Mouse (Mus musculus): ENCODE data around the gene Tnpo1. TPM values are rescaled to one million over a fixed set of nuclear protein-coding genes. Genes with fewer than 3 reads are reported as not detected.

Gene Tnpo1
- polyA plus RNA-seq, 1 experiment from 2014 or later = 73.3 TPM

- WGBS = 97% methylated on average over 2 of the region's 2 CpGs
- Histone ChIP-seq H3K27ac (no peak overlapping the region), H3K9me3 (0 out of 2 replicates have a peak, but pooled peaks cover 4% of the 10 kb centered on the region), H3K36me3 (peaks cover 29% of the 10 kb centered on the region), H3K4me2 (replicated peaks) (no peak overlapping the region), H3K4me1 (0 out of 2 replicates have a peak, but pooled peaks cover under 1% of the 10 kb centered on the region), H3K27me3 (no peaks in the 10 kb centered on the region), H3K9ac (no peak overlapping the region), H3K4me3 (no peak overlapping the region)
- no peak for ATAC-seq (ENCODE audit: insufficient number of reproducible peaks, insufficient read depth, low FRiP score, low TSS enrichment)
These were observed 21.6 kb downstream of the Tnpo1 start for GRCm38 (mm10) chr13:98904608-98905007.

- peaks cover 29% of the 10 kb centered on the region for H3K36me3 ChIP-seq
- 0 out of 2 replicates have a peak, but pooled peaks have one; percentile 6 for ATAC-seq (ENCODE audit: insufficient number of reproducible peaks, insufficient read depth, low FRiP score, low TSS enrichment)
- H3K4me3 ChIP-seq = no peak overlapping the region
- no peaks in the 10 kb centered on the region for H3K27me3 ChIP-seq
- 91% methylated on average over 8 of the region's 8 CpGs for WGBS
- no peak overlapping the region for H3K4me2 ChIP-seq (replicated peaks)
- H3K9me3 ChIP-seq = 0 out of 2 replicates have a peak, but pooled peaks cover 4% of the 10 kb centered on the region
- no peak overlapping the region for H3K27ac ChIP-seq
- no peak overlapping the region for H3K9ac ChIP-seq
- no peaks in the 10 kb centered on the region for H3K4me1 ChIP-seq
These were observed 23.7 kb downstream of the Tnpo1 start for GRCm38 (mm10) chr13:98902366-98903025.

- no peaks in the 10 kb centered on the region for H3K9me3 ChIP-seq
- 73% methylated on average over 3 of the region's 3 CpGs for WGBS
- H3K27me3 ChIP-seq = no peaks in the 10 kb centered on the region
- peaks cover 4% of the 10 kb centered on the region for H3K4me1 ChIP-seq
- H3K9ac ChIP-seq = no peak overlapping the region
- H3K4me3 ChIP-seq = no peak overlapping the region
- no peak overlapping the region for H3K27ac ChIP-seq
- no peak overlapping the region for H3K4me2 ChIP-seq (replicated peaks)
- peaks cover 17% of the 10 kb centered on the region for H3K36me3 ChIP-seq
- no peak for ATAC-seq (ENCODE audit: insufficient number of reproducible peaks, insufficient read depth, low FRiP score, low TSS enrichment)
These were observed 26.6 kb downstream of the Tnpo1 start for GRCm38 (mm10) chr13:98899550-98899949.

DNA sequence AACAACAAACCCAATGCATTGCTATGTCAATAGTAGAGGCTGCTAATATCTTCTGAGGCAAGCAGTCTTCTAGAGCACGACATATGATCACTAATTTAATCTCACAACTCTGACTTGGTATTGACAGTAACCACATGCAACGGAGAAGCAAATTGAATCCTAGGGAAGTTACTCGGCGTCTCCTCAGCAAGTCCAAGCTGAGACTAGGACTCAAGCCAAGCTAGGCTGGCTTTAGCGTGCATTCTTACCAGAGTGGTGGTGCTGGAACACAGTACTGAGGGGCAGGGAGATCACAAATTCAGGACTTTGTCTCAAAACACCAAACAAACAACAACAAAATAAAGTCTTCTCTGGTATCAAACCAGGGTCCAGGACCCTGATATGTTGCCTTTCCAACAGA lies 28.6 kb downstream of the Tnpo1 start:
- H3K36me3 ChIP-seq = peaks cover 4% of the 10 kb centered on the region
- no peaks in the 10 kb centered on the region for H3K27me3 ChIP-seq
- H3K4me3 ChIP-seq = no peak overlapping the region
- H3K4me1 ChIP-seq = peaks cover 12% of the 10 kb centered on the region
- H3K9me3 ChIP-seq = no peaks in the 10 kb centered on the region
- H3K27ac ChIP-seq = no peak overlapping the region
- ATAC-seq (ENCODE audit: insufficient number of reproducible peaks, insufficient read depth, low FRiP score, low TSS enrichment) = no peak
- 90% methylated on average over 5 of the region's 5 CpGs for WGBS
- H3K9ac ChIP-seq = no peak overlapping the region
- no peak overlapping the region for H3K4me2 ChIP-seq (replicated peaks)

DNA sequence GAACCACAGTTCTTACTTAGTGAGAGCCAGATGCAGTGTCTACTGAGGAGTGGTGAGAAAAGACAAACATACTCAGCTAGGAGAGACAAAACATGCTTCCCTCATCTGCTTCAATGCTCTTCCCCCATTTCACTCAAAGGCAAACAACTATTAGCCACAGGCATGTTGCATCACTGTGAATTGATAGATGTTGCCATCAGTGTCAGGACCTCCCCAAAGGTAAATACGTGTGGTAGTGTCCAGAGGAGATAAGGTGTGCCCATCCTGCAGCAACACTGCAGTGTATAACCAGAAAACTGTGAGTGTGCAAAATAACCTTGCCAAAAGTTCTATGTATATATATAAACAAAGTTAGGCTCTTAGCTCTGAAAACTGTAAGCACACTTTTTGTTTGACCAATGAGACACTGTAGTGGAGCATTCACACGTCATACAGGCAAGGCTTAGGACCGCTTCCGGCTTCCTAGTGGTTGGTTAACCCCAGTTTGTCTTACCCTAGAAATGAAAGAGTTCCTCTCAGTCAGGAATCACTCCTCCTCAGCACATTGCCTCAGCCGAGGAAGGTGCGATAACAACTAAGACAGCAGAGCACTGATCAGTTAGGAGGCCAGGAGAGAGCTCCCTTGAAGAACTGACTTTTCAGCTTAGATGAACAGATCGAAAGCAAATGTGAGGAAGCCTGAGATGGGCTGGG lies 29.6 kb downstream of the Tnpo1 start:
- no peak overlapping the region for H3K4me2 ChIP-seq (replicated peaks)
- ATAC-seq (ENCODE audit: insufficient number of reproducible peaks, insufficient read depth, low FRiP score, low TSS enrichment) = no peak
- WGBS = 85% methylated on average over 7 of the region's 7 CpGs

DNA sequence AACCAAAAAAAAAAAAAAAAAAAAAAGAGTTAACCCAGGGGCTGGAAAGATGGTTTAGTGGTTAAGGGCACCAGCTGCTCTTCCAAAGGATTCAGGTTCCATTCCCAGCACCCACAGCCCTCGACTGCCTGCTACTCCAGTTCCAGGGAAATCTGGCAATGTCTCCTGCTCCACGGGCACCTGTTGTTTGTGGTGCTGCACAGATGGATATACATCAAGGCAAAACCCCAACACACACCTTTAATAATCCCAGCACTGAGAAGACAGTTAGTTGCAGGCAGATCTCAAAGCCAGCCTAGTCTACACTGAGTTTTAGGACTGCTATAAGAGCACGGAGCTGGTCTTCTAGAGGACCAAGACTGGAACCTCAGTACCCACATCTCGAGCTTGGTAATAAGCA lies 30.2 kb downstream of the Tnpo1 start:
- ATAC-seq (ENCODE audit: insufficient number of reproducible peaks, insufficient read depth, low FRiP score, low TSS enrichment) = no peak
- 87% methylated on average over 4 of the region's 4 CpGs for WGBS

More for the DNA sequence above, 29.6 kb downstream of the Tnpo1 start:
- Histone ChIP-seq H3K9ac (no peak overlapping the region), H3K27me3 (no peaks in the 10 kb centered on the region), H3K36me3 (no peaks in the 10 kb centered on the region; the same call in 1 of the 2 replicates), H3K4me3 (no peak overlapping the region), H3K27ac (no peak overlapping the region), H3K4me1 (peaks cover 18% of the 10 kb centered on the region), H3K9me3 (no peaks in the 10 kb centered on the region)

GRCm38 (mm10) chr13:98894900-98895299 lies 31.3 kb downstream of the Tnpo1 start:
- H3K4me1 ChIP-seq = peaks cover 25% of the 10 kb centered on the region
- no peak for ATAC-seq (ENCODE audit: insufficient number of reproducible peaks, insufficient read depth, low FRiP score, low TSS enrichment)
- no peak overlapping the region for H3K9ac ChIP-seq
- no peaks in the 10 kb centered on the region for H3K9me3 ChIP-seq
- WGBS = 70% methylated on average over 2 of the region's 2 CpGs
- no peaks in the 10 kb centered on the region for H3K27me3 ChIP-seq
- no peak overlapping the region for H3K4me3 ChIP-seq
- H3K4me2 ChIP-seq (replicated peaks) = no peak overlapping the region
- no peaks in the 10 kb centered on the region for H3K36me3 ChIP-seq
- no peak overlapping the region for H3K27ac ChIP-seq

More for the DNA sequence above, 30.2 kb downstream of the Tnpo1 start:
- Histone ChIP-seq H3K27me3 (no peaks in the 10 kb centered on the region), H3K9ac (no peak overlapping the region), H3K4me1 (peaks cover 21% of the 10 kb centered on the region), H3K4me3 (no peak overlapping the region), H3K36me3 (no peaks in the 10 kb centered on the region), H3K4me2 (replicated peaks) (no peak overlapping the region), H3K9me3 (no peaks in the 10 kb centered on the region), H3K27ac (no peak overlapping the region)

DNA sequence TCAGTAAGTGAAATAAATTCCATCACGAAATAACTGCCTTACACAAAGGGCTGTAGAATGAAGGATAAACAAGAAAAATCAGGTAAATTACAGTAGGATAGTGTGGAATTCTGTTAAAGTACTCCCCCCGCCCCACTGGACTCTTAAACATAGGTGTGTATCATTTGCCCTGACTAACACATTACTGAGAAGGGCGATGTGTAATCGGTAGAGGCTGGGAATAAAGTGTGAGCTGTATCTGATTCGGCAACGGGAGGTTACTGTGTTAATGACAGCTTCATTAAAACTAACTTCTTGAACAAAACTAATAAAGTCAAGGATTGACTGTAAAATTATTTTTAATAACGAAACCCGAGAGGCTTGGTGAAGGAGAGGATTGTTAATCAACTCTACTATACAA lies 34.7 kb downstream of the Tnpo1 start:
- Histone ChIP-seq H3K4me3 (peak overlapping the region; percentile 79), H3K27me3 (no peaks in the 10 kb centered on the region), H3K9ac (no peak overlapping the region), H3K4me2 (replicated peaks) (peak overlapping the region; percentile 84), H3K27ac (no peak overlapping the region), H3K9me3 (no peaks in the 10 kb centered on the region), H3K36me3 (peaks cover 13% of the 10 kb centered on the region), H3K4me1 (peaks cover 28% of the 10 kb centered on the region)
- no peak for ATAC-seq (ENCODE audit: insufficient number of reproducible peaks, insufficient read depth, low FRiP score, low TSS enrichment)
- 25% methylated on average over 8 of the region's 8 CpGs for WGBS

- peaks cover 17% of the 10 kb centered on the region for H3K36me3 ChIP-seq
- H3K9me3 ChIP-seq = no peaks in the 10 kb centered on the region
- H3K9ac ChIP-seq = peak overlapping the region; percentile 87
- H3K4me1 ChIP-seq = peaks cover 24% of the 10 kb centered on the region; the same call in 1 of the 2 replicates
- H3K4me3 ChIP-seq = peak overlapping the region; percentile 79
- peak; percentile 88 for ATAC-seq (ENCODE audit: insufficient number of reproducible peaks, insufficient read depth, low FRiP score, low TSS enrichment)
- H3K4me2 ChIP-seq (replicated peaks) = peak overlapping the region; percentile 84
- WGBS = under 1% methylated on average over 32 of the region's 32 CpGs
- no peaks in the 10 kb centered on the region for H3K27me3 ChIP-seq
- peak overlapping the region; percentile 98 for H3K27ac ChIP-seq
These were observed 35.3 kb downstream of the Tnpo1 start for GRCm38 (mm10) chr13:98890871-98891219.

GRCm38 (mm10) chr13:98890137-98890870 lies 35.9 kb downstream of the Tnpo1 start:
- Histone ChIP-seq H3K36me3 (peaks cover 23% of the 10 kb centered on the region), H3K9me3 (no peaks in the 10 kb centered on the region), H3K27ac (peak overlapping the region; percentile 98), H3K9ac (peak overlapping the region; percentile 87), H3K27me3 (no peaks in the 10 kb centered on the region), H3K4me2 (replicated peaks) (peak overlapping the region; percentile 84), H3K4me3 (peak overlapping the region; percentile 79), H3K4me1 (peaks cover 24% of the 10 kb centered on the region; the same call in 1 of the 2 replicates)
- ATAC-seq (ENCODE audit: insufficient number of reproducible peaks, insufficient read depth, low FRiP score, low TSS enrichment) = peak; percentile 76
- under 1% methylated on average over 64 of the region's 71 CpGs for WGBS

DNA sequence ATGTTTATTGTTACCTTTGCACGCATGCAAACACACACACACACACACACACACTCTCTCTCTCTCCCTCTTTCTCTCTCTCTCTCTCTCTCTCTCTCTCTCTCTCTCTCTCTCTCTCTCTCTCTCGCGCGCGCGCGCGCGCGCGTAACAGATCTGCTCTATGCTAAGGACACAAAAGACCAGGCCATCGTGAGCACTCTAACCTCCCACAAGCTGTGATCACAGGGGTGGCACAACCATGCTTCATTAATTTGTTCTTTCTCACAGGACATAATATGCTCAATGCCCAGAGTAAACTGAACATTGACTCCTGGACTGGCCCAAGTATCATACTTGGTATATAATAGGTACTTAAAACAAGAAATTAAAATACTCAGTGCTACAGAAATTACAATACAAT lies 37.0 kb downstream of the Tnpo1 start:
- H3K4me2 ChIP-seq (replicated peaks) = no peak overlapping the region
- no peak overlapping the region for H3K4me3 ChIP-seq
- H3K4me1 ChIP-seq = peaks cover 24% of the 10 kb centered on the region; the same call in 1 of the 2 replicates
- whole genome bisulfite sequencing = 82% methylated on average over 11 of the region's 12 CpGs
- H3K36me3 ChIP-seq = peaks cover 32% of the 10 kb centered on the region
- no peak overlapping the region for H3K9ac ChIP-seq
- H3K27me3 ChIP-seq = no peaks in the 10 kb centered on the region
- H3K27ac ChIP-seq = no peak overlapping the region
- no peak for ATAC-seq (ENCODE audit: insufficient number of reproducible peaks, insufficient read depth, low FRiP score, low TSS enrichment)
- H3K9me3 ChIP-seq = no peaks in the 10 kb centered on the region

Measured in embryonic facial prominence, embryonic 12.5 days (tissue).